Mouse (Mus musculus) MN1 (cell line): ENCODE measurements at regions not wholly inside any gene's neighbourhood (a gene's known extent, or its start where the extent isn't known, plus 50 kb on each side); places are given as distances from the start of the nearest gene placed in this dataset.

Source experiments
- DNase-seq: peaks from one replicate; pipeline ENCODE4 v3.0.0-alpha.2; 2016; ENCODE audit warnings: low spot score

DNA sequence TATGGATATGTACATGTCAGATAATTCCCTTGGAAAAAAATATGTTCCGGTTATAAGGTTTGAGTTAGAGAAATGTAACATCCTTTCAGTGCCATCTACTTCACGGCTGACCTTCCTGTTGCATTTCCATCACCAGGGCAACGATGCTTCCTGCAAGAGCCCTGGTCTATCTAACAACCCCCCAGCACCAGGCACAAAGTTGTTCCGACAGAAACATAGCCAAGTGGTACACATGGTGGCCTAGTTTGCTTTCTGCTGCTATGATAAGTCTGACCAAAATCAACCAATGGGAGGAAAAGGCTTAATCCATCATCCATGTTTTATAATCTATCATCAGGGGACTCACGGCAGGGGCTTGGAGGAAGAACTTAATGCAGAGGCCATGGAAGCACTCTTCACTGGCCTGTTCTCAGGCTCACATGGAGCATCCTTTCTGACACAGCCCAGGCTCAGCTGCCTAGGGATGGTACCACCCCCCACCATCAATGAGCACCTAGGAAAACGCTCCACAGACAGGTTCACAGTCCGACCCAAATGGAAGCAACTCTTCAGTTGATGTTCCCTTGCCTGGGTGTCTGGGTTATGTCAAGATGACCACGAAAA, 372.2 kb downstream of the Cbln4 start:
- DNase-seq = no peak

DNA sequence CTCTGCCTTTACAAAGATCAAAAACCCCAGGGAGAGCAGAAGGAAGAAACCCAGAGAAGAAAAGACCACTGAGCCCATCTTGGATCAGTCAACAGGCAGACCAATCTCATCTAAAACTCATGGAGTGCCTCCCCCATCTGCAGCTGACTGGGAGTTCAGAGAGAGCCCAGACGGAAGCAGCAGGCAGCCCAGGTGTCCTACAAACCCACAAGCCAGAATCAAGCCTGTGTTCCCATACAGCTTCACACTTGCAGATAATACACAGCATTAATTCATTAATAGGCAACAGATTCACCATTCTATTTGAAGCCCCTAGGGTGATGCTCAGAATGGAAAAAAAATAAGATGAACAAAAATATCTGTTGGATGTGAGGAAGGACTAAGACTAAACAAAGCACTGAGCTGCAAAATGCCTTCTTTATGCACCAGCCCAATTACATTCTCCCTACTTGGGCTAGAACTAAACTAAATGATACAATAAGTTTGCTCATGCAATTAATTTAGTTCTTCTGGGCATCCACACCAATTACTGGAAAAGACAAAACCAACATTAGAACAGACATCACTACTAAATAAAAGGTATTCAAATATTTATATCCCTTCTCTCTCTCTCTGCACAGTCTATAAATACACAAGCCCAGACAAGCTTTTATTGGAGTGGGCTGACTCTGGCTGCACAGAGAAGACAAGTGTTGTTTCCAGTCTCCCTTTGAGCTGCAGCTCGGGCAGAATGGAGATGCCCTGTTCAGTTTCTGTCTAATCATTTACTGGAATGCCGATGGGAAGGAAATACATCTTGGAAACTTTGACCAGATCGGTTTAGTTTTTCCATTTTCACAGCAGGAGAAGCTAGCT, 374.2 kb downstream of the Cbln4 start:
- DNase-seq = no peak

GRCm38 (mm10) chr2:171662571-171662970, 380.7 kb downstream of the Cbln4 start:
- no peak for DNase-seq

- DNase-seq = peak; percentile 47
These were observed 381.3 kb downstream of the Cbln4 start for GRCm38 (mm10) chr2:171661896-171662511.

GRCm38 (mm10) chr2:171657125-171657524, 386.1 kb downstream of the Cbln4 start:
- no peak for DNase-seq

DNA sequence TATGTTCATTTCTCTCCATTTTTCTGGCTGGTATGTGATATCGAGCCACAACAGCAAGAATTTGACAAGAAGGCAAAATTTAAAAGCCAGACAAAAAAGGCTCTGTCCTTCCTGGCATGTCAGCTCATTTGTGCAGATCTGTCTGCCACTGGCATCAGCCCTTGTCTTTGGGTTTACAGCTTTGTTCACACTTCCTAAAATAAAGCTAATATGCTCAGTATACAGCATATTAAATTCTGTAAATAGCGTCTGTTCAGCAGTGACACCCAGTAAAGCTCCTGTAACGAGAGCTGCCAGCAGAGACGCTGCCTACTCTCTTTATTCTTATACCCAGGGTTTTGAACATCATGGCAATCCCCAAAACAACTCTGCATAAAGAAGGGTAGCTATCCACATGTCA, 401.5 kb downstream of the Cbln4 start:
- DNase-seq = no peak

GRCm38 (mm10) chr2:171640478-171640877, 402.8 kb downstream of the Cbln4 start:
- DNase-seq = no peak

DNA sequence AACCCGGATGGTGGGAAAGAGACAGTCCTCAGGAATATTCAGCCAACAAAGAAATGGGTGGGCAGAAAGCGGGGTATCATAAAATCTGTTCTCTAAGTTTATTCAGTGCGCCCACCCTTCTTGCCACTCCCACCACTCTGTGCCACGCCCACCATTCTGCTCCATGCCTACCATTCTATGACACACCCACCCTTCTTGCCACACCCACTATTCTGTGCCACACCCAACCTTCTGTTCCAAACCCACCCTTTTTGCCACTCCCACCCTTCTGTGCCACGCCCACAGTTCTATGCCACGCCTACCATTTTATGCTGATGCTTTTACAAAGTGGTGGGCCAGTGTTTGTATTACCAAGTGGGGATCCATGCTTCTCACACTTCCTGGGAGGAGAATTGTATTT, 404.3 kb downstream of the Cbln4 start:
- no peak for DNase-seq

- no peak for DNase-seq
These were observed 406.4 kb downstream of the Cbln4 start for GRCm38 (mm10) chr2:171636837-171637236.

DNA sequence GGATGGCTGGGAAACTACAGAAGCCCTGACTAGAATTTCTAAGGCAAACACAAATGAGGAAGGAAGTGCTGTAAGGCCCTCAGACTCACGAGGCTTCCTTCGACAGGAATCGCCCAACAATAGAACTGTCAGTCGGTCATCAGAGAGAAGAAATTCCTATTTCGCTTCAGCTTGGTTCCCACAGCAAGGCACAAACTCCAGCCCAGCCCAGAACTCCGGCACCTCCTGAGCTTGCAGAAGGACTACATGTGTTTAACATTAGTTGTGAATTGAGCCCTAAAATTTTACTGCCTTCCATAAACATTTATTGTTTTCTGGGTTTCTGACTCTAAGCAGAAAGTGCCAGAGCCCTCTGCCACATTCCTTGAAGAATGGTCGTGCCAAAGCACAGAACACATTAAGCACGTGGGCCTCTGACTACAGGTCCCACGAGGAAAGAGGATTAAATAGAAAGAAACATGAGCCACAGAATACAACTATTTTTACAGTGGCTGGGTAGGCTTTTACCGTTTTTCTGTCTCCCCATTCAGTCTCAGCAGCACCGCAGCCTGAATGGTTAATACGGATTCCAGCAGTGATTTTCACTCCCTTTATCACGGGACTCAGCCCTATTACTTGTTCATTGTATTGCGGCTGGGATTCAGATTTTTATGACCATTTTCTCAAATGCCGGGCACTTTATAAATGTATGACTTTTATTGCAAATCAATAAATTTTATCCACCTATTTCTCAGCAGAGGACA, 409.7 kb downstream of the Cbln4 start:
- DNase-seq = no peak

- no peak for DNase-seq
These were observed 413.1 kb downstream of the Cbln4 start for GRCm38 (mm10) chr2:171630101-171630715.

GRCm38 (mm10) chr2:171628182-171628850, 414.9 kb downstream of the Cbln4 start:
- DNase-seq = no peak

GRCm38 (mm10) chr2:171620668-171621067, 422.6 kb downstream of the Cbln4 start:
- no peak for DNase-seq

GRCm38 (mm10) chr2:171620253-171620652, 423.0 kb downstream of the Cbln4 start:
- DNase-seq = no peak

DNA sequence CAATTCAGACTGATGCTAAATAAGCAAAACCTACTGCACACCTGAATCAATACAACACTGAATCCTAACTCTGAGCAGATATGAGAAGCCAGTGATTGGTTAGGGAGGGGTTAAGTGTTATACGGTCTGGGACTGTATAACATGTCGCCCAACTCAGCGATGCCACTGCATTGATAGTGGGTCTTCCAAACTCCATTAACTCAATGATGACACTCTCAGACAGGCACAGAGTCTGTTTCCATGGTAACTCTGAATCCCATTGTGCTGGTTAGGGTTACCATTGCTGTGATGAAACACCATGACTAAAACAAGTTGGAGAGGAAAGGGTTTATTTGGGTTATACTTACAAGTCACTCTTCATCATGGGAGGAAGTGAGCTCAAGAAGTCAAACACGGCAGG, 424.5 kb downstream of the Cbln4 start:
- no peak for DNase-seq

- DNase-seq = no peak
These were observed 424.9 kb downstream of the Cbln4 start for GRCm38 (mm10) chr2:171618333-171618732.

DNA sequence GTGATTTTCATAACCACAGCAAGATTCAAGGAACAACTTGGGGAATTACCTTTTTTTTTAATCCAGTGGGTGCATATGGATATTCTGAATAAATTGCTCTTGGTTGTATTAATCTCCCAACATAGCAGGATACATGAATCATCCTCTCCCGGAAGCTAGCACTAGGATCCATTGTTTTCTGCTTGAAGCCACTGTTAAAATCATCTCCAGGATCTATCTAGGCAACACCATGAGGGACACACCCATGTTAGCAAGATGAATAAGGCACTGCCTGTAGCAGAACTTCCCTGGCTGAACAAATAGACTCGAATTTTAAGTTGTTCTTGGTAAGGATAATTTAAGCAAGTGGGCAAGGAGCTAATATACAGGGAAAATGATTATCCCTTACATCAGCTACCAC, 427.8 kb downstream of the Cbln4 start:
- no peak for DNase-seq

- DNase-seq = peak; percentile 34
These were observed 438.2 kb downstream of the Cbln4 start for GRCm38 (mm10) chr2:171605064-171605463.

- DNase-seq = no peak
These were observed 448.0 kb downstream of the Cbln4 start for GRCm38 (mm10) chr2:171595240-171595639.

GRCm38 (mm10) chr2:171593884-171594283, 449.4 kb downstream of the Cbln4 start:
- no peak for DNase-seq

DNA sequence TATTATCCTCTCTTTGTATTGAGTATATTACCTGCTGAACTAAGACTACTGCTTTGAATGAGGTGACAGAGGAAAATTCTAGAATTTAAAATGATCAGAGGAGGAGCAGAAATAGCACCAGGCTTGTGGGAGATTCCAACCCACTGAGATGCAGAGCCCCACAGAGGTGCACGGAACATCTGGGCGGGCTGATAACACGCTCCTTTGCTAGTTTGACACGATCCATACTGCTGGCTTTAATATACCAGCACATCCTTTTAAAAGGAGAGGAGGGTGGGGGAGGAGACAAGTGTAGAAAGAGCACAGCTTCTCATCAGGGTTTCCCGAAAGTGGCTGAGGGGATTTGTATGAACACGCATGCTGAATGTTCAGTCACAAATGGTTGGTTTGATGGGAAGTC, 451.0 kb downstream of the Cbln4 start:
- DNase-seq = no peak
